Mouse (Mus musculus) MEL (cell line): ENCODE data around the gene Aknad1.

Experiments
- CTCF ChIP-seq, 3 experiments: IDR thresholded peaks in 2 of 3; conservative IDR thresholded peaks in 1 of 3; 2 replicates each; pipeline ENCODE4 v1.5.1; 2011 to 2012; ENCODE audit warnings: low read length in 3 of 3, low read depth in 2 of 3, mild to moderate bottlenecking in 2 of 3, improper control_type of control experiment in 1 of 3, inconsistent platforms in 1 of 3, mixed read lengths in 1 of 3, moderate library complexity in 1 of 3; ENCODE audit not compliant: control insufficient read depth in 1 of 3, insufficient read depth in 1 of 3, poor library complexity in 1 of 3, severe bottlenecking in 1 of 3
- EP300 ChIP-seq, 2 experiments: IDR thresholded peaks; 2 replicates each; pipeline ENCODE4 v1.6.1; 2011; ENCODE audit warnings: improper control_type of control experiment in 2 of 2, low read length in 2 of 2, low read depth in 1 of 2, mild to moderate bottlenecking in 1 of 2
- GATA1 ChIP-seq: IDR thresholded peaks from 2 replicates; pipeline ENCODE4 v1.6.1; 2011; ENCODE audit warnings: low read depth, low read length, improper control_type of control experiment
- MAFK ChIP-seq: IDR thresholded peaks from 2 replicates; pipeline ENCODE4 v1.6.1; 2011; ENCODE audit warnings: low read depth, mild to moderate bottlenecking, low read length, improper control_type of control experiment, borderline replicate concordance
- MAX ChIP-seq: IDR thresholded peaks from 2 replicates; pipeline ENCODE4 v1.6.1; 2011; ENCODE audit warnings: low read length, improper control_type of control experiment
- MXI1 ChIP-seq: IDR thresholded peaks from 2 replicates; pipeline ENCODE4 v1.6.1; 2011; ENCODE audit warnings: mild to moderate bottlenecking, low read depth, low read length, improper control_type of control experiment
- POLR2A ChIP-seq, 2 experiments: IDR thresholded peaks; 2 replicates each; pipeline ENCODE4 v1.6.1; 2011 to 2012; ENCODE audit warnings: low read length in 2 of 2, mild to moderate bottlenecking in 2 of 2, control low read depth in 1 of 2, improper control_type of control experiment in 1 of 2, low read depth in 1 of 2, moderate library complexity in 1 of 2; ENCODE audit not compliant: control insufficient read depth in 1 of 2, insufficient read depth in 1 of 2, poor library complexity in 1 of 2
- RCOR1 ChIP-seq: IDR thresholded peaks from 2 replicates; pipeline ENCODE4 v1.6.1; 2012; ENCODE audit warnings: low read depth, mild to moderate bottlenecking, inconsistent platforms, low read length, improper control_type of control experiment
- SIN3A ChIP-seq: IDR thresholded peaks from 2 replicates; pipeline ENCODE4 v1.6.1; 2012; ENCODE audit warnings: low read length, improper control_type of control experiment, inconsistent platforms
- TAL1 ChIP-seq: IDR thresholded peaks from 2 replicates; pipeline ENCODE4 v1.6.1; 2012; ENCODE audit warnings: mild to moderate bottlenecking, inconsistent platforms, low read length, moderate library complexity, mixed read lengths
- UBTF ChIP-seq: IDR thresholded peaks from 2 replicates; pipeline ENCODE4 v1.6.1; 2012; ENCODE audit warnings: low read depth, mild to moderate bottlenecking, inconsistent platforms, low read length, improper control_type of control experiment, moderate library complexity, borderline replicate concordance; ENCODE audit not compliant: insufficient read depth
- USF1 ChIP-seq: IDR thresholded peaks from 2 replicates; pipeline ENCODE4 v1.6.1; 2014; ENCODE audit warnings: low read depth, mild to moderate bottlenecking, inconsistent platforms, low read length, improper control_type of control experiment, moderate library complexity
- USF2 ChIP-seq, 2 experiments: IDR thresholded peaks; 2 replicates each; pipeline ENCODE4 v1.6.1; 2011 to 2012; ENCODE audit warnings: improper control_type of control experiment in 2 of 2, low read length in 2 of 2, borderline replicate concordance in 1 of 2, inconsistent platforms in 1 of 2, low read depth in 1 of 2, mild to moderate bottlenecking in 1 of 2; ENCODE audit not compliant: insufficient read depth in 1 of 2
- ZKSCAN1 ChIP-seq: IDR thresholded peaks from 2 replicates; pipeline ENCODE4 v1.6.1; 2012; ENCODE audit warnings: low read depth, mild to moderate bottlenecking, inconsistent platforms, low read length, improper control_type of control experiment, moderate library complexity

GRCm38 (mm10) chr3:108772811-108773210, 33.4 kb downstream of the Aknad1 start:
- TF ChIP-seq CTCF (IDR thresholded peaks at IDR 0.05 in 2 of 3, conservative IDR thresholded peaks at IDR 0.05 in 1 of 3; ENCODE audit: control insufficient read depth in 1 of 3, insufficient read depth in 1 of 3, low read depth in 2 of 3, low read length in 3 of 3, poor library complexity in 1 of 3, severe bottlenecking in 1 of 3) = peak in 2 of 3 experiments; percentile 45 to 48; a peak in 4 of 6 replicates
- no peak for TF ChIP-seq TAL1
- TF ChIP-seq RCOR1 = no peak
- TF ChIP-seq EP300 (IDR thresholded peaks at IDR 0.05; ENCODE audit: low read depth in 1 of 2, low read length in 2 of 2) = no peak
- no peak for TF ChIP-seq SIN3A
- no peak for TF ChIP-seq MAX
- no peak for TF ChIP-seq UBTF
- no peak for TF ChIP-seq ZKSCAN1
- no peak for TF ChIP-seq USF1
- no peak for TF ChIP-seq MXI1
- TF ChIP-seq POLR2A (IDR thresholded peaks at IDR 0.05; ENCODE audit: control insufficient read depth in 1 of 2, insufficient read depth in 1 of 2, low read depth in 1 of 2, low read length in 2 of 2, poor library complexity in 1 of 2) = no peak
- no peak for TF ChIP-seq GATA1
- no peak for TF ChIP-seq MAFK
- TF ChIP-seq USF2 (IDR thresholded peaks at IDR 0.05; ENCODE audit: borderline replicate concordance in 1 of 2, insufficient read depth in 1 of 2, low read depth in 1 of 2, low read length in 2 of 2) = no peak
